Mouse (Mus musculus): ENCODE data around the gene Eprs. TPM values are rescaled to one million over a fixed set of nuclear protein-coding genes. Genes with fewer than 3 reads are reported as not detected.

Gene Eprs
- polyA plus RNA-seq, 1 experiment from 2014 or later, result 95.8 TPM

- Histone ChIP-seq H3K9me3 (replicated peaks; ENCODE audit: control insufficient read depth, low read length) (no peaks in the 10 kb centered on the region), H3K4me2 (ENCODE audit: low read depth, low read length) (no peak overlapping the region), H3K4me3 (ENCODE audit: low read length) (no peak overlapping the region), H3K27ac (ENCODE audit: low read length) (no peak overlapping the region), H3K27me3 (ENCODE audit: control insufficient read depth, insufficient read depth, low read length) (no peaks in the 10 kb centered on the region), H3K36me3 (ENCODE audit: control insufficient read depth, insufficient read depth) (peaks cover 35% of the 10 kb centered on the region), H3K4me1 (ENCODE audit: control insufficient read depth, insufficient read depth, low read length) (no peaks in the 10 kb centered on the region), H3K9ac (ENCODE audit: low read length) (no peak overlapping the region)
- ATAC-seq (replicated peaks; ENCODE audit: extremely low read depth, insufficient read depth, low FRiP score), result no peak
- whole genome bisulfite sequencing, result 87% methylated on average over 12 of the region's 12 CpGs
Observed at GRCm38 (mm10) chr1:185352151-185352550, 10.7 kb upstream of the Eprs start.

- Histone ChIP-seq H3K27me3 (ENCODE audit: control insufficient read depth, insufficient read depth, low read length) (no peaks in the 10 kb centered on the region), H3K9ac (ENCODE audit: low read length) (no peak overlapping the region), H3K36me3 (ENCODE audit: control insufficient read depth, insufficient read depth) (peaks cover 29% of the 10 kb centered on the region), H3K4me1 (ENCODE audit: control insufficient read depth, insufficient read depth, low read length) (no peaks in the 10 kb centered on the region), H3K4me3 (ENCODE audit: low read length) (no peak overlapping the region), H3K27ac (ENCODE audit: low read length) (no peak overlapping the region), H3K4me2 (ENCODE audit: low read depth, low read length) (no peak overlapping the region), H3K9me3 (replicated peaks; ENCODE audit: control insufficient read depth, low read length) (no peaks in the 10 kb centered on the region)
- 96% methylated on average over 8 of the region's 8 CpGs for WGBS
- ATAC-seq (replicated peaks; ENCODE audit: extremely low read depth, insufficient read depth, low FRiP score), result no peak
Observed at GRCm38 (mm10) chr1:185353351-185353750, 9.5 kb upstream of the Eprs start.

GRCm38 (mm10) chr1:185354731-185355130, 8.1 kb upstream of the Eprs start:
- no peak overlapping the region for H3K4me2 ChIP-seq (ENCODE audit: low read depth, low read length)
- WGBS, result 84% methylated on average over 4 of the region's 4 CpGs
- no peaks in the 10 kb centered on the region for H3K4me1 ChIP-seq (ENCODE audit: control insufficient read depth, insufficient read depth, low read length)
- no peak overlapping the region for H3K9ac ChIP-seq (ENCODE audit: low read length)
- H3K27ac ChIP-seq (ENCODE audit: low read length), result no peak overlapping the region
- no peak for ATAC-seq (replicated peaks; ENCODE audit: extremely low read depth, insufficient read depth, low FRiP score)
- H3K9me3 ChIP-seq (replicated peaks; ENCODE audit: control insufficient read depth, low read length), result no peaks in the 10 kb centered on the region
- no peak overlapping the region for H3K4me3 ChIP-seq (ENCODE audit: low read length)
- H3K36me3 ChIP-seq (ENCODE audit: control insufficient read depth, insufficient read depth), result peaks cover 21% of the 10 kb centered on the region
- no peaks in the 10 kb centered on the region for H3K27me3 ChIP-seq (ENCODE audit: control insufficient read depth, insufficient read depth, low read length)

- H3K4me3 ChIP-seq (ENCODE audit: low read length), result no peak overlapping the region
- WGBS, result 90% methylated on average over 8 of the region's 8 CpGs
- peaks cover 16% of the 10 kb centered on the region for H3K36me3 ChIP-seq (ENCODE audit: control insufficient read depth, insufficient read depth)
- H3K9me3 ChIP-seq (replicated peaks; ENCODE audit: control insufficient read depth, low read length), result no peaks in the 10 kb centered on the region
- no peak for ATAC-seq (replicated peaks; ENCODE audit: extremely low read depth, insufficient read depth, low FRiP score)
- H3K27ac ChIP-seq (ENCODE audit: low read length), result no peak overlapping the region
- no peaks in the 10 kb centered on the region for H3K4me1 ChIP-seq (ENCODE audit: control insufficient read depth, insufficient read depth, low read length)
- H3K9ac ChIP-seq (ENCODE audit: low read length), result no peak overlapping the region
- no peaks in the 10 kb centered on the region for H3K27me3 ChIP-seq (ENCODE audit: control insufficient read depth, insufficient read depth, low read length)
- H3K4me2 ChIP-seq (ENCODE audit: low read depth, low read length), result no peak overlapping the region
Observed at GRCm38 (mm10) chr1:185356246-185356645, 6.6 kb upstream of the Eprs start.

- Histone ChIP-seq H3K36me3 (ENCODE audit: control insufficient read depth, insufficient read depth) (peaks cover 7% of the 10 kb centered on the region), H3K4me1 (ENCODE audit: control insufficient read depth, insufficient read depth, low read length) (peaks cover 5% of the 10 kb centered on the region), H3K27ac (ENCODE audit: low read length) (no peak overlapping the region), H3K9ac (ENCODE audit: low read length) (no peak overlapping the region), H3K9me3 (replicated peaks; ENCODE audit: control insufficient read depth, low read length) (no peaks in the 10 kb centered on the region), H3K4me3 (ENCODE audit: low read length) (no peak overlapping the region), H3K4me2 (ENCODE audit: low read depth, low read length) (no peak overlapping the region), H3K27me3 (ENCODE audit: control insufficient read depth, insufficient read depth, low read length) (no peaks in the 10 kb centered on the region)
- ATAC-seq (replicated peaks; ENCODE audit: extremely low read depth, insufficient read depth, low FRiP score), result no peak
- 81% methylated on average over 4 of the region's 4 CpGs for WGBS
Observed at GRCm38 (mm10) chr1:185358211-185358610, 4.6 kb upstream of the Eprs start.

- H3K9ac ChIP-seq (ENCODE audit: low read length), result peak overlapping the region; percentile 94
- no peaks in the 10 kb centered on the region for H3K9me3 ChIP-seq (replicated peaks; ENCODE audit: control insufficient read depth, low read length)
- H3K4me2 ChIP-seq (ENCODE audit: low read depth, low read length), result peak overlapping the region; percentile 86
- H3K27ac ChIP-seq (ENCODE audit: low read length), result peak overlapping the region; percentile 95
- H3K36me3 ChIP-seq (ENCODE audit: control insufficient read depth, insufficient read depth), result 0 out of 2 replicates have a peak, but pooled peaks cover 3% of the 10 kb centered on the region
- H3K4me3 ChIP-seq (ENCODE audit: low read length), result peak overlapping the region; percentile 98
- peaks cover 21% of the 10 kb centered on the region for H3K4me1 ChIP-seq (ENCODE audit: control insufficient read depth, insufficient read depth, low read length)
- ATAC-seq (replicated peaks; ENCODE audit: extremely low read depth, insufficient read depth, low FRiP score), result peak; percentile 42; the same call in 1 of the 2 replicates
- no peaks in the 10 kb centered on the region for H3K27me3 ChIP-seq (ENCODE audit: control insufficient read depth, insufficient read depth, low read length)
- under 1% methylated on average over 22 of the region's 22 CpGs for WGBS
Observed at GRCm38 (mm10) chr1:185363526-185364182, 810 bp downstream of the Eprs start.

GRCm38 (mm10) chr1:185364183-185364540, 1.3 kb downstream of the Eprs start:
- H3K4me2 ChIP-seq (ENCODE audit: low read depth, low read length), result peak overlapping the region; percentile 86
- H3K27ac ChIP-seq (ENCODE audit: low read length), result peak overlapping the region; percentile 95
- H3K4me3 ChIP-seq (ENCODE audit: low read length), result peak overlapping the region; percentile 98
- H3K36me3 ChIP-seq (ENCODE audit: control insufficient read depth, insufficient read depth), result 0 out of 2 replicates have a peak, but pooled peaks cover 3% of the 10 kb centered on the region
- H3K27me3 ChIP-seq (ENCODE audit: control insufficient read depth, insufficient read depth, low read length), result no peaks in the 10 kb centered on the region
- no peaks in the 10 kb centered on the region for H3K9me3 ChIP-seq (replicated peaks; ENCODE audit: control insufficient read depth, low read length)
- H3K4me1 ChIP-seq (ENCODE audit: control insufficient read depth, insufficient read depth, low read length), result peaks cover 21% of the 10 kb centered on the region
- no peak for ATAC-seq (replicated peaks; ENCODE audit: extremely low read depth, insufficient read depth, low FRiP score)
- WGBS, result 21% methylated on average over 6 of the region's 6 CpGs
- H3K9ac ChIP-seq (ENCODE audit: low read length), result peak overlapping the region; percentile 94

- no peak overlapping the region for H3K4me2 ChIP-seq (ENCODE audit: low read depth, low read length)
- peaks cover 16% of the 10 kb centered on the region for H3K4me1 ChIP-seq (ENCODE audit: control insufficient read depth, insufficient read depth, low read length)
- no peak overlapping the region for H3K27ac ChIP-seq (ENCODE audit: low read length)
- ATAC-seq (replicated peaks; ENCODE audit: extremely low read depth, insufficient read depth, low FRiP score), result no peak
- H3K9ac ChIP-seq (ENCODE audit: low read length), result no peak overlapping the region
- peaks cover 21% of the 10 kb centered on the region for H3K36me3 ChIP-seq (ENCODE audit: control insufficient read depth, insufficient read depth)
- H3K27me3 ChIP-seq (ENCODE audit: control insufficient read depth, insufficient read depth, low read length), result no peaks in the 10 kb centered on the region
- no peak overlapping the region for H3K4me3 ChIP-seq (ENCODE audit: low read length)
- H3K9me3 ChIP-seq (replicated peaks; ENCODE audit: control insufficient read depth, low read length), result no peaks in the 10 kb centered on the region
- 78% methylated on average over 6 of the region's 6 CpGs for WGBS
Observed at GRCm38 (mm10) chr1:185367383-185367782, 4.5 kb downstream of the Eprs start.

GRCm38 (mm10) chr1:185369979-185370378, 7.1 kb downstream of the Eprs start:
- no peak for ATAC-seq (replicated peaks; ENCODE audit: extremely low read depth, insufficient read depth, low FRiP score)
- Histone ChIP-seq H3K9ac (ENCODE audit: low read length) (no peak overlapping the region), H3K27me3 (ENCODE audit: control insufficient read depth, insufficient read depth, low read length) (no peaks in the 10 kb centered on the region), H3K4me3 (ENCODE audit: low read length) (no peak overlapping the region), H3K9me3 (replicated peaks; ENCODE audit: control insufficient read depth, low read length) (no peaks in the 10 kb centered on the region), H3K4me1 (ENCODE audit: control insufficient read depth, insufficient read depth, low read length) (peaks cover 6% of the 10 kb centered on the region), H3K36me3 (ENCODE audit: control insufficient read depth, insufficient read depth) (peaks cover 38% of the 10 kb centered on the region), H3K4me2 (ENCODE audit: low read depth, low read length) (no peak overlapping the region), H3K27ac (ENCODE audit: low read length) (no peak overlapping the region)
- 88% methylated on average over 6 of the region's 6 CpGs for WGBS
